Mouse (Mus musculus) embryo, embryonic 11 days (tissue): Measurements from ENCODE around the gene Plcb2.

Experiments
- DNase-seq: peaks from one replicate; pipeline ENCODE4 v3.0.0-alpha.2; 2015

Plcb2 gene

GRCm38 (mm10) chr2:118749341-118749884 is 21.2 kb upstream of the Plcb2 start:
- DNase-seq = no peak

GRCm38 (mm10) chr2:118747301-118747960 is 19.2 kb upstream of the Plcb2 start:
- DNase-seq = no peak

- peak; percentile 67 for DNase-seq
Observed at GRCm38 (mm10) chr2:118745915-118746901, 18.0 kb upstream of the Plcb2 start.

- DNase-seq = peak; percentile 95
Observed at GRCm38 (mm10) chr2:118745232-118745884, 17.1 kb upstream of the Plcb2 start, which contains the start of gene Inafm2. Inafm2 (plus strand) TSS chr2:118745758.

- no peak for DNase-seq
Observed at GRCm38 (mm10) chr2:118744621-118745020, 16.4 kb upstream of the Plcb2 start.

- DNase-seq = peak; percentile 75
Observed at GRCm38 (mm10) chr2:118743261-118743943, 15.2 kb upstream of the Plcb2 start.

GRCm38 (mm10) chr2:118741183-118741582 is 12.9 kb upstream of the Plcb2 start:
- no peak for DNase-seq

- no peak for DNase-seq
Observed at GRCm38 (mm10) chr2:118740341-118740740, 12.1 kb upstream of the Plcb2 start.

GRCm38 (mm10) chr2:118733341-118733740 is 5.1 kb upstream of the Plcb2 start:
- DNase-seq = no peak

GRCm38 (mm10) chr2:118731981-118732380 is 3.7 kb upstream of the Plcb2 start:
- DNase-seq = no peak

GRCm38 (mm10) chr2:118730622-118730915 is 2.3 kb upstream of the Plcb2 start:
- DNase-seq = peak; percentile 64

- no peak for DNase-seq
Observed at GRCm38 (mm10) chr2:118729816-118730621, 1.8 kb upstream of the Plcb2 start.

GRCm38 (mm10) chr2:118729194-118729593 is 956 bp upstream of the Plcb2 start:
- DNase-seq = no peak

GRCm38 (mm10) chr2:118727911-118728310 is 327 bp downstream of the Plcb2 start:
- no peak for DNase-seq

GRCm38 (mm10) chr2:118726873-118727272 is 1.4 kb downstream of the Plcb2 start:
- no peak for DNase-seq

- no peak for DNase-seq
Observed at GRCm38 (mm10) chr2:118725511-118725910, 2.7 kb downstream of the Plcb2 start.

GRCm38 (mm10) chr2:118723693-118724486 is 4.3 kb downstream of the Plcb2 start:
- no peak for DNase-seq

- DNase-seq = no peak
Observed at GRCm38 (mm10) chr2:118716677-118717076, 11.6 kb downstream of the Plcb2 start.

GRCm38 (mm10) chr2:118714230-118714629 is 14.0 kb downstream of the Plcb2 start:
- peak; percentile 57 for DNase-seq

GRCm38 (mm10) chr2:118713631-118714030 is 14.6 kb downstream of the Plcb2 start:
- no peak for DNase-seq

GRCm38 (mm10) chr2:118711038-118711494 is 17.2 kb downstream of the Plcb2 start:
- DNase-seq = peak; percentile 68
